Comparison of ENCODE assay signal across 9 mouse cellular contexts in the genomic region with DNA sequence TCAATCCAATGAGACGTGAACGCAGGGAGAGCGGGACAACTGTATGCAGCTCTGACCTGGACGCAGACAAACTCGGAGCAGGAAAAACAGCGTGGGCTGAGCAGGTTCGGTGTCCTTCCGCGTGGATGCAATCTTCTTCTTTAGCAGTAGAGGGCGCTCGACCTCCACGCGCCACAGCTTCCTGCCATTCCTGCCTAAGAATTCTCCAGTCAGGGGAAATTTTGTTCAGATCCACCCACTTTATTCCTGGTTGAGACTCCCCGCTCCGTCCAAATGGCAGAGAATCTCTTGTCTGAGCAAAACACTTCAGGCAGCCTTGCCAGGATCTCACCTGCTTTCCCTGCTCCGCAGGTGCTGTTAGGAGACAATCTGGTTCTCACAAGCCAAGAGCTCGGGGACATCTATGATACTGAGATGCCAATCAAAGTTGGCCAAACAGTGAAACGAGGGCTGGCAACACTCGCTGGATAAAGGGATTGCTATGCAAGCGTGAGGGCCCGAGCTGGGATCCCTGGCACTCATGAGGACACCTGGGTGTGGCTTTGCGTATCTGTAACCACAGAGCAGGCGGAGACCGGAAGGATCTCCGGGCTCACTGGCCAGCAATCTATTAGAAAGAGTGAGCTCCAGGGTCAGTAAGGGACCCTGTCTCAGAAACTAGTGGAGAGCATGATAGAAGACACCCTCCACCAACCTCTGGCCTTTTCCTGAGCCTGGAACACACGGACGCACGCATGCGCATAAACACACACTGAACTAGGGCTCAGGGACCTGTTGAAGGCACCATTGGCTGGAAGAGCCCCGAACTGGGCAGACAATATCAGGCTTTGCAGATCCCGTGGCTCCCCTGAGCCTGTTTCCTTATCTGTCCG. TPM values are rescaled to one million over a fixed set of nuclear protein-coding genes. Genes with fewer than 3 reads are reported as not detected.
DNase-seq lines count a peak whose midpoint lies in the region; ATAC-seq and TF ChIP-seq lines count a peak whose summit lies in the region.
"Had no signal": no experiment of that assay in that cellular context is flagged by ENCODE, and none has a peak within 500 bp of the region (broad histone marks: within the 10 kb centered on the region; RNA-seq: fewer than 3 reads in every experiment).

No protein-coding gene starts in this region.

- DNase-seq in CD4-positive helper T cell, adult 2 months (ENCODE audit: low read depth, low spot score): peak; percentile 72
- DNase-seq in brain, adult 2 months (ENCODE audit: low read depth, low spot score): peak; percentile 90
- DNase-seq in heart, embryonic 10.5 days (ENCODE audit: low spot score): peak; percentile 89
- DNase-seq in midbrain, postnatal 0 days (ENCODE audit: low spot score): peak; percentile 81
- DNase-seq in spleen, postnatal 10 days (ENCODE audit: low spot score in 2 of 2): peak; percentile 77 to 78

- no peaks in the 10 kb centered on the region for H3K4me1 ChIP-seq in embryonic fibroblast, embryonic 13.5 days (ENCODE audit: control insufficient read depth, insufficient read depth, low read length)
- H3K4me1 ChIP-seq in heart, embryonic 10.5 days: peaks cover 18% of the 10 kb centered on the region
- H3K4me1 ChIP-seq in kidney, embryonic 14.5 days (ENCODE audit: control insufficient read depth, insufficient read depth, low read length): peaks cover 8% of the 10 kb centered on the region
- H3K4me1 ChIP-seq in limb, embryonic 15.5 days: peaks cover 14% of the 10 kb centered on the region
- H3K4me1 ChIP-seq in midbrain, postnatal 0 days (ENCODE audit: insufficient read depth, low read length): peaks cover 7% of the 10 kb centered on the region; the same call in 1 of the 2 replicates

- peak; percentile 58 for TF ChIP-seq POLR2A in embryonic fibroblast, embryonic 13.5 days (IDR thresholded peaks at IDR 0.05; ENCODE audit: low read depth, low read length)

- H3K27me3 ChIP-seq in heart, embryonic 10.5 days (ENCODE audit: insufficient read depth, poor library complexity, severe bottlenecking): no peaks in the 10 kb centered on the region
- no peaks in the 10 kb centered on the region for H3K27me3 ChIP-seq in kidney, embryonic 14.5 days (ENCODE audit: control insufficient read depth, insufficient read depth, low read length)
- no peaks in the 10 kb centered on the region for H3K27me3 ChIP-seq in limb, embryonic 15.5 days
- H3K27me3 ChIP-seq in midbrain, postnatal 0 days (ENCODE audit: insufficient read depth, low read length): no peaks in the 10 kb centered on the region

- H3K36me3 ChIP-seq in heart, embryonic 10.5 days: no peaks in the 10 kb centered on the region
- no peaks in the 10 kb centered on the region for H3K36me3 ChIP-seq in kidney, embryonic 14.5 days (ENCODE audit: control insufficient read depth, insufficient read depth, low read length)
- no peaks in the 10 kb centered on the region for H3K36me3 ChIP-seq in limb, embryonic 15.5 days
- H3K36me3 ChIP-seq in midbrain, postnatal 0 days (ENCODE audit: insufficient read depth, low read length): no peaks in the 10 kb centered on the region

- H3K9ac ChIP-seq in kidney, embryonic 14.5 days (ENCODE audit: low read depth, low read length): peak overlapping the region; percentile 44; the same call in 1 of the 2 replicates
- H3K9ac ChIP-seq in limb, embryonic 15.5 days: peak overlapping the region; percentile 33; the same call in 1 of the 2 replicates
- peak overlapping the region; percentile 34; the same call in 1 of the 2 replicates for H3K9ac ChIP-seq in midbrain, postnatal 0 days (replicated peaks; ENCODE audit: low read length, poor library complexity, severe bottlenecking)

- H3K27ac ChIP-seq in embryonic fibroblast, embryonic 13.5 days (ENCODE audit: insufficient read depth, low read length): peak overlapping the region; percentile 32
- peak overlapping the region; percentile 78 for H3K27ac ChIP-seq in heart, embryonic 10.5 days
- no peak overlapping the region for H3K27ac ChIP-seq in kidney, embryonic 14.5 days (ENCODE audit: low read depth, low read length)
- H3K27ac ChIP-seq in limb, embryonic 15.5 days: peak overlapping the region; percentile 65
- no peak overlapping the region for H3K27ac ChIP-seq in midbrain, postnatal 0 days (ENCODE audit: low read depth, low read length)

- no peaks in the 10 kb centered on the region for H3K9me3 ChIP-seq in heart, embryonic 10.5 days
- no peaks in the 10 kb centered on the region for H3K9me3 ChIP-seq in kidney, embryonic 14.5 days (ENCODE audit: control insufficient read depth, low read length)
- no peaks in the 10 kb centered on the region for H3K9me3 ChIP-seq in limb, embryonic 15.5 days
- H3K9me3 ChIP-seq in midbrain, postnatal 0 days (ENCODE audit: low read length): no peaks in the 10 kb centered on the region

- WGBS in heart, embryonic 10.5 days: 4% methylated on average over 32 of the region's 32 CpGs
- 5% methylated on average over 32 of the region's 32 CpGs for WGBS in kidney, embryonic 14.5 days
- WGBS in limb, embryonic 15.5 days: 3% methylated on average over 32 of the region's 32 CpGs
- 3% methylated on average over 32 of the region's 32 CpGs for WGBS in midbrain, postnatal 0 days

- ATAC-seq in kidney, embryonic 14.5 days (ENCODE audit: low FRiP score, low TSS enrichment): peak; percentile 38
- peak; percentile 21; the same call in 1 of the 2 replicates for ATAC-seq in limb, embryonic 15.5 days (ENCODE audit: insufficient number of reproducible peaks, low FRiP score, low TSS enrichment, low read depth)
- peak; percentile 44 for ATAC-seq in midbrain, postnatal 0 days (ENCODE audit: low FRiP score)

- peak overlapping the region; percentile 59 for H3K4me2 ChIP-seq in kidney, embryonic 14.5 days (replicated peaks; ENCODE audit: low read depth, low read length)
- peak overlapping the region; percentile 89 for H3K4me2 ChIP-seq in limb, embryonic 15.5 days
- H3K4me2 ChIP-seq in midbrain, postnatal 0 days (ENCODE audit: low read depth, low read length, poor library complexity, severe bottlenecking): peak overlapping the region; percentile 74

- TF ChIP-seq CTCF in embryonic fibroblast, embryonic 13.5 days (IDR thresholded peaks at IDR 0.05; ENCODE audit: borderline replicate concordance, insufficient read depth, low read length): peak; percentile 97
- peak; percentile 94 for TF ChIP-seq CTCF in midbrain, postnatal 0 days (IDR thresholded peaks at IDR 0.05)

- H3K4me3 ChIP-seq in embryonic fibroblast, embryonic 13.5 days (ENCODE audit: insufficient read depth, low read length): peak overlapping the region; percentile 33
- H3K4me3 ChIP-seq in heart, embryonic 10.5 days: peak overlapping the region; percentile 60
- peak overlapping the region; percentile 28 for H3K4me3 ChIP-seq in kidney, embryonic 14.5 days (ENCODE audit: low read length)
- peak overlapping the region; percentile 43 for H3K4me3 ChIP-seq in limb, embryonic 15.5 days
- peak overlapping the region; percentile 38 for H3K4me3 ChIP-seq in midbrain, postnatal 0 days (ENCODE audit: low read depth, low read length)

RNA-seq across cellular contexts. Expression of a gene that starts 8.6 kb away (rescaled TPM):
- polyA plus RNA-seq in embryonic fibroblast, embryonic 13.5 days (2011; ENCODE audit: insufficient read length, low read depth, missing spikeins): not detected in 2 replicates
- 0.11 and 1.9 TPM in 2 replicates for polyA plus RNA-seq in heart, embryonic 10.5 days (2016; fragmentation: Nextera tagmentation; extraction: Ambion mirVana)
- polyA plus RNA-seq in kidney, embryonic 14.5 days (2014; fragmentation: Nextera tagmentation; extraction: Ambion mirVana): 5.4 and 6.8 TPM in 2 replicates
- not detected in 2 replicates for polyA plus RNA-seq in limb, embryonic 15.5 days (2015; fragmentation: Nextera tagmentation; extraction: Ambion mirVana)
- not detected in 2 replicates for total RNA-seq in midbrain, postnatal 0 days (2014; rRNA removed)
- polyA plus RNA-seq in midbrain, postnatal 0 days (2015; fragmentation: Nextera tagmentation; extraction: Ambion mirVana): 0.05 and 0.06 TPM in 2 replicates
- total RNA-seq: gastrocnemius, postnatal 4 days had no signal

RNA-seq across cellular contexts. Expression of a gene that starts 31.5 kb away (rescaled TPM):
- polyA plus RNA-seq in embryonic fibroblast, embryonic 13.5 days (2011; ENCODE audit: insufficient read length, low read depth, missing spikeins): 72.7 and 85.3 TPM in 2 replicates
- 6.9 and 11.5 TPM in 2 replicates for polyA plus RNA-seq in heart, embryonic 10.5 days (2016; fragmentation: Nextera tagmentation; extraction: Ambion mirVana)
- polyA plus RNA-seq in kidney, embryonic 14.5 days (2014; fragmentation: Nextera tagmentation; extraction: Ambion mirVana): 23.9 and 26.1 TPM in 2 replicates
- 18.6 and 19.9 TPM in 2 replicates for polyA plus RNA-seq in limb, embryonic 15.5 days (2015; fragmentation: Nextera tagmentation; extraction: Ambion mirVana)
- 153 TPM in 2 replicates for total RNA-seq in midbrain, postnatal 0 days (2014; rRNA removed)
- polyA plus RNA-seq in midbrain, postnatal 0 days (2015; fragmentation: Nextera tagmentation; extraction: Ambion mirVana): 34.9 and 37.1 TPM in 2 replicates

RNA-seq across cellular contexts. Expression of a gene that starts 37.5 kb away (rescaled TPM):
- polyA plus RNA-seq in embryonic fibroblast, embryonic 13.5 days (2011; ENCODE audit: insufficient read length, low read depth, missing spikeins): 14.7 and 16.6 TPM in 2 replicates
- polyA plus RNA-seq in heart, embryonic 10.5 days (2016; fragmentation: Nextera tagmentation; extraction: Ambion mirVana): 30.1 and 33.0 TPM in 2 replicates
- polyA plus RNA-seq in kidney, embryonic 14.5 days (2014; fragmentation: Nextera tagmentation; extraction: Ambion mirVana): 51.1 and 58.9 TPM in 2 replicates
- 58.8 and 63.3 TPM in 2 replicates for polyA plus RNA-seq in limb, embryonic 15.5 days (2015; fragmentation: Nextera tagmentation; extraction: Ambion mirVana)
- 62.9 and 71.3 TPM in 2 replicates for total RNA-seq in midbrain, postnatal 0 days (2014; rRNA removed)
- polyA plus RNA-seq in midbrain, postnatal 0 days (2015; fragmentation: Nextera tagmentation; extraction: Ambion mirVana): 189 and 225 TPM in 2 replicates

RNA-seq across cellular contexts. Expression of a gene that starts 56.4 kb away (rescaled TPM):
- 0.47 and 0.75 TPM in 2 replicates for polyA plus RNA-seq in embryonic fibroblast, embryonic 13.5 days (2011; ENCODE audit: insufficient read length, low read depth, missing spikeins)
- 0.31 TPM in 1 of 2 replicates, not detected in the other for polyA plus RNA-seq in heart, embryonic 10.5 days (2016; fragmentation: Nextera tagmentation; extraction: Ambion mirVana)
- 1.2 and 2.5 TPM in 2 replicates for polyA plus RNA-seq in kidney, embryonic 14.5 days (2014; fragmentation: Nextera tagmentation; extraction: Ambion mirVana)
- polyA plus RNA-seq in limb, embryonic 15.5 days (2015; fragmentation: Nextera tagmentation; extraction: Ambion mirVana): 0.66 and 1.1 TPM in 2 replicates
- total RNA-seq in midbrain, postnatal 0 days (2014; rRNA removed): 0.24 and 3.8 TPM in 2 replicates
- 0.32 and 0.79 TPM in 2 replicates for polyA plus RNA-seq in midbrain, postnatal 0 days (2015; fragmentation: Nextera tagmentation; extraction: Ambion mirVana)

Comparison
In these comparisons a context has a peak if more than half of its experiments do, and no peak if none do; other contexts are left out.
1. H3K27ac ChIP-seq: peak in embryonic fibroblast, embryonic 13.5 days (single experiment), heart, embryonic 10.5 days (single experiment) and limb, embryonic 15.5 days (single experiment); none in kidney, embryonic 14.5 days (single experiment) and midbrain, postnatal 0 days (single experiment).
2. Peak in every context shown above with its lines, with median percentiles within 50 percentile points of each other: DNase-seq, H3K4me3 ChIP-seq, ATAC-seq, H3K4me2 ChIP-seq and H3K9ac ChIP-seq.